Mouse (Mus musculus) MEL (cell line): ENCODE data around the gene Kcne1l.

Experiments
- CTCF ChIP-seq, 3 experiments: IDR thresholded peaks in 2 of 3; conservative IDR thresholded peaks in 1 of 3; 2 replicates each; pipeline ENCODE4 v1.5.1; 2011 to 2012; ENCODE audit warnings: low read length in 3 of 3, low read depth in 2 of 3, mild to moderate bottlenecking in 2 of 3, improper control_type of control experiment in 1 of 3, inconsistent platforms in 1 of 3, mixed read lengths in 1 of 3, moderate library complexity in 1 of 3; ENCODE audit not compliant: control insufficient read depth in 1 of 3, insufficient read depth in 1 of 3, poor library complexity in 1 of 3, severe bottlenecking in 1 of 3
- MAX ChIP-seq: IDR thresholded peaks from 2 replicates; pipeline ENCODE4 v1.6.1; 2011; ENCODE audit warnings: low read length, improper control_type of control experiment
- POLR2A ChIP-seq, 2 experiments: IDR thresholded peaks; 2 replicates each; pipeline ENCODE4 v1.6.1; 2011 to 2012; ENCODE audit warnings: low read length in 2 of 2, mild to moderate bottlenecking in 2 of 2, control low read depth in 1 of 2, improper control_type of control experiment in 1 of 2, low read depth in 1 of 2, moderate library complexity in 1 of 2; ENCODE audit not compliant: control insufficient read depth in 1 of 2, insufficient read depth in 1 of 2, poor library complexity in 1 of 2
- UBTF ChIP-seq: IDR thresholded peaks from 2 replicates; pipeline ENCODE4 v1.6.1; 2012; ENCODE audit warnings: low read depth, mild to moderate bottlenecking, inconsistent platforms, low read length, improper control_type of control experiment, moderate library complexity, borderline replicate concordance; ENCODE audit not compliant: insufficient read depth
- USF2 ChIP-seq, 2 experiments: IDR thresholded peaks; 2 replicates each; pipeline ENCODE4 v1.6.1; 2011 to 2012; ENCODE audit warnings: improper control_type of control experiment in 2 of 2, low read length in 2 of 2, borderline replicate concordance in 1 of 2, inconsistent platforms in 1 of 2, low read depth in 1 of 2, mild to moderate bottlenecking in 1 of 2; ENCODE audit not compliant: insufficient read depth in 1 of 2

DNA sequence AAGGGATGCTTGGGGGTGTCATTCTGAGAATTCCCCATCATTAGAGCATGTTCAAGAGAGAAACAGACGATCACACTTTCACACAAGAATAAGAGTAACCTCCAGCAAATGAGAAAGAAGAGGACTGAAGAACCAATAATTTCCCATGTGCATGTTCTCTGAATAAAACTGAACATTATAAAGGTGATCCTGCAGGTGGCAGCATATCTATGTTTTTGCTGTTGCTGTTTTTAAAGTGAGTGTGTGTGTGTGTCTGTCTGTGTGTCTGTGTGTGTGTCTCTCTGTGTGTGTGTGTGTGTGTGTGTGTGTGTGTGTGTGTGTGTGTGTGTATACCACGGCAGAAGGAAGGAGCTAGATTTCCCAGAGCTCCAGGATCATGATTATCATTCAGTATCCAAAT, 19.7 kb upstream of the Kcne1l start:
- TF ChIP-seq CTCF (IDR thresholded peaks at IDR 0.05 in 2 of 3, conservative IDR thresholded peaks at IDR 0.05 in 1 of 3; ENCODE audit: control insufficient read depth in 1 of 3, insufficient read depth in 1 of 3, low read depth in 2 of 3, low read length in 3 of 3, poor library complexity in 1 of 3, severe bottlenecking in 1 of 3) = peak in 2 of 3 experiments; percentile 7 to 64; a peak in 2 of 6 replicates
- TF ChIP-seq POLR2A (IDR thresholded peaks at IDR 0.05; ENCODE audit: control insufficient read depth in 1 of 2, insufficient read depth in 1 of 2, low read depth in 1 of 2, low read length in 2 of 2, poor library complexity in 1 of 2) = no peak
- no peak for TF ChIP-seq UBTF
- TF ChIP-seq MAX = no peak
- no peak for TF ChIP-seq USF2 (IDR thresholded peaks at IDR 0.05; ENCODE audit: borderline replicate concordance in 1 of 2, insufficient read depth in 1 of 2, low read depth in 1 of 2, low read length in 2 of 2)
